Mouse (Mus musculus) mature B cell (primary cell): ENCODE measurements around the gene Efhc1.

Source experiments
- in situ Hi-C: fragments of 300-500 bp; cut with MboI; formaldehyde crosslinking; loops from 2 replicates; pipeline ENCODE4 v1.14.3; 2019

Efhc1 gene

GRCm38 (mm10) chr1:21007941-21008701, 56.7 kb downstream of the Efhc1 start:
- in situ Hi-C loops: no loop called here

DNA sequence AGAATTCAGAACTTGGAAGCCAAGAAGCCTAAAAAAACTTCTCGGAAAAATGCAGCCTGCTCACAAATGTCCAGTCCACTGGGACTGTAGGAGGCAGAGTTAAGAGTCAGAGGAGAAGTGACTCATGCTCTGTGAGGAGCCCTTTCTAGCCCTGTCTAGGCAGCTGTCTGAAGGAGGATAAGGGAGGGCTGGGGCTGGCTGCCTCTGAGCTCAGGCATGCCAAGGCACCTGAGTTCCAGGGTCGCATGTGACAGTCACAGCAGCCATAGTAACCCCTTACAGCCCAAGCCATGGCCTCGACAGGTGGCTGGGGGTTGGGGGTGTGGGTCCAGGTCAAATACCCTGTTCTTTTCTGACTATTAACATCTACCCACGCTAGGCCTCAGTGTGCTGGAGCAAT, 57.5 kb downstream of the Efhc1 start:
- in situ Hi-C loops: no loop called here

GRCm38 (mm10) chr1:21010282-21010800, 58.9 kb downstream of the Efhc1 start:
- in situ Hi-C loops: no loop called here

- in situ Hi-C loops: no loop called here
Observed at GRCm38 (mm10) chr1:21014463-21014862, 63.0 kb downstream of the Efhc1 start.

- in situ Hi-C loops: no loop called here
Observed at GRCm38 (mm10) chr1:21023101-21023500, 71.7 kb downstream of the Efhc1 start.

DNA sequence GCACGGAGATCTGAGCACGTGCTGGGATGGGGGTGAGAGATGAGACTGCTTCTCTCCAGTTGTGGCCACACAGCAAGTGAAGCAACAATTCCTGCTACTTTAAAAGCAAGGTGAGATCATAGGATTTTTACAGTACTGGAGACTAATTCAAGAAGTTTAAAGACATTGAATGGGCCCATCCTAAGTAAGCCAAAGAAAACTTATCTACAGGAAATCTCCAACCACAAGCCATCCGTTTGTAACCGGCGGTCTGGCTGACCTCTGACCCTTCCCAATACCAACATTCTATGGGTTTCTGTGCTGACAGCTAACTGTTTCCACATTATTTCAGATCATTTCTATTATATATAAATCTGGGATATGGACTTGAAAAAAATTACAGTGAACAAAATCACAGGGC, 73.8 kb downstream of the Efhc1 start:
- in situ Hi-C loops: no loop called here

GRCm38 (mm10) chr1:21026534-21026933, 75.1 kb downstream of the Efhc1 start:
- in situ Hi-C loops: no loop called here

GRCm38 (mm10) chr1:21029000-21029399, 77.6 kb downstream of the Efhc1 start:
- in situ Hi-C loops: no loop called here

GRCm38 (mm10) chr1:21031650-21032049, 80.2 kb downstream of the Efhc1 start:
- in situ Hi-C loops: no loop called here

GRCm38 (mm10) chr1:21033065-21033791, 81.8 kb downstream of the Efhc1 start:
- in situ Hi-C loops: no loop called here

GRCm38 (mm10) chr1:21033792-21034119, 82.3 kb downstream of the Efhc1 start:
- in situ Hi-C loops: no loop called here

GRCm38 (mm10) chr1:21035878-21036277, 84.5 kb downstream of the Efhc1 start:
- in situ Hi-C loops: loop anchor here (5.0 kb wide), 1 partner anchor 41 kb away; the partner anchor contains the start of gene Tram2

DNA sequence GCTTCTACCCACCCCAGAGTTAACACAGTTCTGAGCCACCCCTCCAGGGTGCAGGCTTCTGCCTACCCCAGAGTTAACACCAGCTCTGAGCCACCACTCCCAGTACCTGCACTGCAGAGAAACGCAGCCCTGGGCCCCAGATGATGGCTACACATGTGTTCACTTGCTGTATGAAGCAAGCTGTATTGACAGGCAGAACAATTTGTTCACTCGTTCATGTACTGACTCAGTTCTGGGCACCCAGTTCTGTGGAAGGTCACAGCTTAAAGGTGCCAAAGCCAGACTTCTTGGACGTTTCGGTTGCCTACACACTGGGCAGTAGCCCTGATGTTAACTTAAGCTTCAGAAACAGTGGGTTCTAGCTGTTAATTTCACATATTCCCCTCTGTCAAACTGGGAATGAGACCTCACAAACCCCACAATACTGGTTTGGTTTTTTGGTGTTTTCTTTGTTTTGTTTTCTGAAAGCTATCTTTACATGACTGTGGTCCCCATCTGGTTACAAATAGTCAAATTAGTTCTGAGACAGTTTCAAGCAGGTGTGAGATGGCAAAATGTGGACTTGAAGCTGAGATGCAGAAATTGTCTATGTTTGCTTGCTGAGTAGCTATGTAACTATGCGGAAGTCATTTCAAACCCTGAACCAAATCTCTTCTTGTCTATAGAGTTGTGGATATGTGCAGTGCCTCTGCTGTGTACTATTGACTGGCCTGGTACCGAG, 86.6 kb downstream of the Efhc1 start:
- in situ Hi-C loops: loop anchor here (5.0 kb wide), 1 partner anchor 39 kb away; the partner anchor contains the start of gene Tram2

DNA sequence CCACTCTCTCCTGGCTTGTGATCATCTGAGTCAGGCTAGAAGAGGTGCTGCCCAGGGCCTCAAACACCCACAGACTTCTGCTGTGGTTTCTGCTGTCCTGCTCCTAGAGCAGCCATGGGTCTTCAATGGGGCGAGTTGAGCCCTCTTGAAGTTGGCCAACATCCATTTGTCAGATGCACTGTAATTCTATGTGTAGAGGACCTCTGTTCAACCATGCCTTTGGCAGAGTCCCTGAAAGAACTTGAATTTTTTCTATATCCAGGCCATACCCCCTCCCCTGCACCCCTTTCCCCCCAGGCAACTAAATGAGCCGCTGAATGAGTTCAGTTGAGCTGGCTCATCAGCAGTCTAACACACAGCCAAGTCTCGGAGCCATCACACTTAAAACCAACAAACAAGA, 88.1 kb downstream of the Efhc1 start:
- in situ Hi-C loops: loop anchor here (5.0 kb wide), 1 partner anchor 38 kb away; the partner anchor contains the start of gene Tram2

DNA sequence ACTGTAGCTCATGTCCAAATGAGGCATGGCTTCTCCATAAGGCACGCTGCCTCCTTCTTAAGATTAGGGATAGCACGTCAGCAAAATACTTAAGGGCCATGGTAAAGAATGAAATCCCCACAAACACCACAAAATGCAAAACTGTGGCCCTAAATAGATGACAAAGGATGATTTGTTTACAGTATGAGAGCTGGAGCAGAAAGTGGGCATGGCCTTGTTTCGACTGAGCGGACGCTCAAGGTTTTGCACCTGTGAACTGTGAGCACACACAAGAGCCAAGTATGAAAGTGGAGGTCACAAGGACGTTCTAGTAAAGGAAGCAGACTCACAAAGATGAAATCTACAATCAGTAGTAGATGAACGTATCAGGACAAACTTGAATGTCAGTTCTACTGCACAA, 88.7 kb downstream of the Efhc1 start:
- in situ Hi-C loops: no loop called here
